Mouse (Mus musculus) olfactory bulb, adult 2 months (tissue): ENCODE data around the gene Bag3.

ENCODE experiments used
- CTCF ChIP-seq: fragments of 200-500 bp; IDR thresholded peaks from 2 replicates; pipeline ENCODE4 v1.5.1; 2012; ENCODE audit warnings: low read depth, mild to moderate bottlenecking, low read length, moderate library complexity; ENCODE audit not compliant: insufficient read depth
- POLR2A ChIP-seq: fragments of 200-500 bp; IDR thresholded peaks from 2 replicates; pipeline ENCODE4 v1.6.1; 2012; ENCODE audit warnings: mild to moderate bottlenecking, low read depth, low read length, moderate library complexity; ENCODE audit not compliant: insufficient read depth

DNA sequence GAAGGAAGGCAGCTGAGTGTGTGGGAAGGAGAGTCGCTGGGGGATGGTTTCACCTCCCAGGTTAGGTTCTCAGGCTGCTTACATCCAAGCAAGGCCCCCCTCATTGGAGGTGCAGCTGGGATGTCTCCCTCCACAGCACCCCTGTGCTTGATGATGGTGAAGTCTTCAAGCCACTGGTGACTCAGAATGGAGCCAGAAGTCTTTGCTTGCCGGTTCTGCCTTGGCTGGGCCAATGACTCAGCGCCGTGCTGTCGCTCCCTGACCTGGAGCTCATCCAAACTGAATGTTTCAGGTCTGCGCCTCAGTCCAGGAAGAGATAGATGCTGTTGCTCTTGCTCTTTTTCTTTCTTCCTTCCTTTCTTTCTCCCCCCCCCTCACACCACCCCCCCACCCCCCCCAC, 8.5 kb downstream of the Bag3 start:
- TF ChIP-seq CTCF (no peak), POLR2A (no peak)
